Mouse (Mus musculus) thymus, adult 2 months (tissue): ENCODE results near the gene Smg5. TPM values are rescaled to one million over a fixed set of nuclear protein-coding genes. Genes with fewer than 3 reads are reported as not detected.

Experiments
- DNase-seq: peaks from one replicate; pipeline ENCODE4 v3.0.0; 2021
- H3K27ac ChIP-seq: fragments of 200-500 bp; 2 replicates; pipeline ENCODE4 v1.5.1; 2012; ENCODE audit warnings: low read length, control low read depth; ENCODE audit not compliant: control insufficient read depth, insufficient read depth
- H3K27me3 ChIP-seq: fragments of 200-500 bp; 2 replicates; pipeline ENCODE4 v1.6.1; 2012; ENCODE audit warnings: mild to moderate bottlenecking, low read length, moderate library complexity, mixed read lengths; ENCODE audit not compliant: control insufficient read depth, insufficient read depth
- H3K36me3 ChIP-seq: fragments of 200-500 bp; 2 replicates; pipeline ENCODE4 v1.6.1; 2012; ENCODE audit warnings: mild to moderate bottlenecking, low read length, moderate library complexity; ENCODE audit not compliant: control insufficient read depth, insufficient read depth
- H3K4me1 ChIP-seq: fragments of 200-500 bp; replicated peaks from 2 replicates; pipeline ENCODE4 v1.6.1; 2012; ENCODE audit warnings: low read length; ENCODE audit not compliant: control insufficient read depth, insufficient read depth
- H3K4me3 ChIP-seq: fragments of 200-500 bp; 2 replicates; pipeline ENCODE4 v1.5.1; 2012; ENCODE audit warnings: mild to moderate bottlenecking, low read length, control low read depth, moderate library complexity; ENCODE audit not compliant: control insufficient read depth, insufficient read depth
- CTCF ChIP-seq: fragments of 200-500 bp; IDR thresholded peaks from 2 replicates; pipeline ENCODE4 v1.5.1; 2012; ENCODE audit warnings: mild to moderate bottlenecking, control low read depth, low read length, moderate library complexity, borderline replicate concordance; ENCODE audit not compliant: control insufficient read depth, poor library complexity, insufficient read depth; ENCODE audit errors: extremely low read depth
- POLR2A ChIP-seq: fragments of 200-500 bp; IDR thresholded peaks from 2 replicates; pipeline ENCODE4 v1.6.1; 2012; ENCODE audit warnings: mild to moderate bottlenecking, low read length, control low read depth, moderate library complexity; ENCODE audit not compliant: control insufficient read depth, poor library complexity, insufficient read depth; ENCODE audit errors: extremely low read depth
- WGBS: fragments of 180-500 bp; shearing (Covaris S2); methylation state at CpG from one replicate; pipeline ENCODE4 v1.1.7; 2018; 5-methylcytosine and 5-hydroxymethylcytosine counted together
- polyA plus RNA-seq: library from polyadenylated mRNA; depleted of rRNA; stranded (reverse); fragments of >200 nt; gene quantifications from 2 replicates; pipeline ENCODE4 v1.2.3, GENCODE M21; 2012

The Smg5 gene
- polyA plus RNA-seq, 1 experiment: 159 TPM

- H3K27me3 ChIP-seq: no peaks in the 10 kb centered on the region
- TF ChIP-seq CTCF (no peak), POLR2A (no peak)
- no peak overlapping the region for H3K4me3 ChIP-seq
- DNase-seq: no peak
- peaks cover 10% of the 10 kb centered on the region for H3K4me1 ChIP-seq
- H3K27ac ChIP-seq: no peak overlapping the region
- 91% methylated on average over 12 of the region's 12 CpGs for WGBS
- no peaks in the 10 kb centered on the region for H3K36me3 ChIP-seq
These were observed 1.9 kb upstream of the Smg5 start for GRCm38 (mm10) chr3:88334029-88334658.

- WGBS: 26% methylated on average over 3 of the region's 3 CpGs
- no peak overlapping the region for H3K27ac ChIP-seq
- peak overlapping the region; percentile 90 for H3K4me3 ChIP-seq
These were observed 1.1 kb upstream of the Smg5 start for GRCm38 (mm10) chr3:88334902-88335435.

GRCm38 (mm10) chr3:88335436-88336053, 515 bp upstream of the Smg5 start:
- WGBS: 1% methylated on average over 27 of the region's 27 CpGs
- DNase-seq: no peak
- Histone ChIP-seq H3K27me3 (no peaks in the 10 kb centered on the region), H3K4me1 (peaks cover 10% of the 10 kb centered on the region), H3K27ac (peak overlapping the region; percentile 77), H3K4me3 (peak overlapping the region; percentile 90), H3K36me3 (no peaks in the 10 kb centered on the region)
- TF ChIP-seq POLR2A (no peak), CTCF (no peak)

More at GRCm38 (mm10) chr3:88334902-88335435, 1.1 kb upstream of the Smg5 start:
- TF ChIP-seq POLR2A (no peak), CTCF (no peak)
- no peak for DNase-seq
- H3K36me3 ChIP-seq: no peaks in the 10 kb centered on the region
- H3K4me1 ChIP-seq: peaks cover 10% of the 10 kb centered on the region
- H3K27me3 ChIP-seq: no peaks in the 10 kb centered on the region

GRCm38 (mm10) chr3:88337367-88338020, 1.4 kb downstream of the Smg5 start:
- no peak overlapping the region for H3K4me3 ChIP-seq
- peaks cover 9% of the 10 kb centered on the region for H3K36me3 ChIP-seq
- no peak for DNase-seq
- TF ChIP-seq POLR2A (no peak), CTCF (no peak)
- no peak overlapping the region for H3K27ac ChIP-seq
- H3K4me1 ChIP-seq: peaks cover 10% of the 10 kb centered on the region
- no peaks in the 10 kb centered on the region for H3K27me3 ChIP-seq
- WGBS: 21% methylated on average over 11 of the region's 11 CpGs

- WGBS: 73% methylated on average over 7 of the region's 7 CpGs
- H3K36me3 ChIP-seq: peaks cover 17% of the 10 kb centered on the region
These were observed 2.3 kb downstream of the Smg5 start for GRCm38 (mm10) chr3:88338316-88338715.

GRCm38 (mm10) chr3:88339006-88339405, 2.9 kb downstream of the Smg5 start:
- H3K4me1 ChIP-seq: peaks cover 10% of the 10 kb centered on the region
- TF ChIP-seq POLR2A: no peak
- TF ChIP-seq CTCF: no peak
- WGBS: 89% methylated on average over 3 of the region's 3 CpGs

More at GRCm38 (mm10) chr3:88338316-88338715, 2.3 kb downstream of the Smg5 start:
- Histone ChIP-seq H3K4me1 (peaks cover 10% of the 10 kb centered on the region), H3K4me3 (no peak overlapping the region), H3K27ac (no peak overlapping the region), H3K27me3 (no peaks in the 10 kb centered on the region)
- TF ChIP-seq POLR2A (no peak), CTCF (no peak)
- DNase-seq: no peak

More at GRCm38 (mm10) chr3:88339006-88339405, 2.9 kb downstream of the Smg5 start:
- no peaks in the 10 kb centered on the region for H3K27me3 ChIP-seq
- no peak for DNase-seq
- no peak overlapping the region for H3K4me3 ChIP-seq
- peaks cover 24% of the 10 kb centered on the region for H3K36me3 ChIP-seq
- no peak overlapping the region for H3K27ac ChIP-seq
